Comparison of ENCODE assay signal across 9 mouse cellular contexts in the genomic region with DNA sequence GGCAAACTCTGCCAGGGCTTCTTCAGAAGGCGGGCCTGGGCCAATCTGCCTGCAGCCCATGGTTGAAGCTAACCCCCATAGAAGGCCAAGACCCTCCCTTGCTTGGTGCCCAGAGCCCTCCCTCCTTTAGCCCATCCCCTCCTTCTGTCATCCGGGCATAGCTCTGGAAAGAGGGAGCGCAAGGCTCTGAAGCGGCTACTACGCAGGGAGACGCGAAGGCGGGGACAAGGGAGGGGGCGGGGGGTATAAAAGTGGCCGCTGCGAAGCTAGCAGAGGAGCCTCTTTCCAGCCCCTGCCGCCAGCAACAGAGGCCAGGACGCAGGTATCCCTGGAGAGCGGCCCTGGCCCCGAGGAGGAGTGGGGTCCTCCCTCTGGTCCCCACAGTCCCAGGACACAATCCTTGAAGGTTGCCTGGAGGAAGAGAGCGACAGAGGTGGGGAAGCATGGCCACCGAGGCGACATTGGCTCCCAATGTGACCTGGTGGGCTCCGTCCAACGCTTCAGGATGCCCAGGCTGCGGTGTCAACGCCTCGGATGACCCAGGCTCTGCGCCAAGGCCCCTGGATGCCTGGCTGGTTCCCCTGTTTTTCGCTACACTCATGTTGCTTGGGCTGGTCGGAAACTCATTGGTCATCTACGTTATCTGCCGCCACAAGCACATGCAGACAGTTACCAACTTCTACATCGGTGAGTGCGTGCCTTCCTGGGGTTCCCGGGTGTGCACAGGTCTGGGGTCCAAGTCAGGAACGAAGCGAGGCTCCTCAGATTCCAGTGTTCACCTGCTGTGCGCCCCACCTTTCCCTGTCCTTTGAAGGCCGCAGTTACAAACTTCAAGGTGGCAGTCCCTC. TPM values are rescaled to one million over a fixed set of nuclear protein-coding genes. Genes with fewer than 3 reads are reported as not detected.
DNase-seq lines count a peak whose midpoint lies in the region; ATAC-seq lines count a peak whose summit lies in the region.
"Had no signal": no experiment of that assay in that cellular context is flagged by ENCODE, and none has a peak within 500 bp of the region (broad histone marks: within the 10 kb centered on the region; RNA-seq: fewer than 3 reads in every experiment).

No protein-coding gene starts in this region.

- 0 out of 2 replicates have a peak overlapping the region, but pooled peaks have one; percentile 5 for H3K9ac ChIP-seq in kidney, embryonic 15.5 days
- H3K9ac ChIP-seq in embryonic facial prominence, embryonic 11.5 days (replicated peaks; ENCODE audit: low read length), result no peak overlapping the region; the same call in 1 of the 2 replicates
- peak overlapping the region; percentile 50 for H3K9ac ChIP-seq in limb, embryonic 13.5 days
- no peak overlapping the region for H3K9ac ChIP-seq in neural tube, embryonic 15.5 days (replicated peaks)

- peak overlapping the region; percentile 54 for H3K4me2 ChIP-seq in kidney, embryonic 15.5 days
- H3K4me2 ChIP-seq in embryonic facial prominence, embryonic 11.5 days (ENCODE audit: low read depth, low read length), result no peak overlapping the region
- peak overlapping the region; percentile 99 for H3K4me2 ChIP-seq in limb, embryonic 13.5 days (replicated peaks)
- peak overlapping the region; percentile 19 for H3K4me2 ChIP-seq in neural tube, embryonic 15.5 days

- H3K27ac ChIP-seq in kidney, embryonic 15.5 days, result no peak overlapping the region
- H3K27ac ChIP-seq in embryonic facial prominence, embryonic 11.5 days (replicated peaks; ENCODE audit: low read depth, low read length), result no peak overlapping the region
- no peak overlapping the region for H3K27ac ChIP-seq in limb, embryonic 13.5 days
- no peak overlapping the region for H3K27ac ChIP-seq in neural tube, embryonic 15.5 days (replicated peaks)

- WGBS in kidney, embryonic 15.5 days, result 7% methylated on average over 35 of the region's 35 CpGs
- 7% methylated on average over 35 of the region's 35 CpGs for WGBS in embryonic facial prominence, embryonic 11.5 days
- WGBS in limb, embryonic 13.5 days, result 4% methylated on average over 35 of the region's 35 CpGs
- 5% methylated on average over 33 of the region's 35 CpGs for WGBS in neural tube, embryonic 15.5 days

- H3K4me1 ChIP-seq in kidney, embryonic 15.5 days, result peaks cover 75% of the 10 kb centered on the region
- H3K4me1 ChIP-seq in embryonic facial prominence, embryonic 11.5 days (ENCODE audit: control insufficient read depth, insufficient read depth, low read length), result peaks cover 8% of the 10 kb centered on the region; the same call in 1 of the 2 replicates
- H3K4me1 ChIP-seq in limb, embryonic 13.5 days, result peaks cover 64% of the 10 kb centered on the region
- peaks cover 67% of the 10 kb centered on the region for H3K4me1 ChIP-seq in neural tube, embryonic 15.5 days

- H3K9me3 ChIP-seq in kidney, embryonic 15.5 days (replicated peaks), result no peaks in the 10 kb centered on the region
- no peaks in the 10 kb centered on the region for H3K9me3 ChIP-seq in embryonic facial prominence, embryonic 11.5 days (replicated peaks; ENCODE audit: control insufficient read depth, low read length)
- H3K9me3 ChIP-seq in limb, embryonic 13.5 days, result peaks cover 4% of the 10 kb centered on the region; the same call in 1 of the 2 replicates
- H3K9me3 ChIP-seq in neural tube, embryonic 15.5 days (replicated peaks), result no peaks in the 10 kb centered on the region

- no peak for ATAC-seq in kidney, embryonic 15.5 days (replicated peaks; ENCODE audit: low FRiP score)
- ATAC-seq in embryonic facial prominence, embryonic 11.5 days (replicated peaks; ENCODE audit: insufficient number of reproducible peaks, low FRiP score, low TSS enrichment, low read depth), result no peak
- ATAC-seq in limb, embryonic 13.5 days (ENCODE audit: low FRiP score, low read depth), result no peak
- no peak for ATAC-seq in neural tube, embryonic 15.5 days (ENCODE audit: low FRiP score)
- no peak for ATAC-seq in frontal cortex, adult (ENCODE audit: low TSS enrichment)

- no peak for DNase-seq in kidney, adult 11 months
- DNase-seq in embryonic facial prominence, embryonic 11.5 days (ENCODE audit: low spot score), result no peak
- no peak for DNase-seq in thymus, postnatal 10 days (ENCODE audit: low spot score in 2 of 2)
- no peak for DNase-seq in layer of hippocampus, adult 8-10 months (ENCODE audit: low spot score in 2 of 2)

- H3K27me3 ChIP-seq in kidney, embryonic 15.5 days, result peaks cover 63% of the 10 kb centered on the region
- peaks cover 61% of the 10 kb centered on the region for H3K27me3 ChIP-seq in embryonic facial prominence, embryonic 11.5 days (ENCODE audit: control insufficient read depth, insufficient read depth, low read length)
- H3K27me3 ChIP-seq in limb, embryonic 13.5 days, result peaks cover 63% of the 10 kb centered on the region
- peaks cover 60% of the 10 kb centered on the region for H3K27me3 ChIP-seq in neural tube, embryonic 15.5 days (replicated peaks)

- no peaks in the 10 kb centered on the region for H3K36me3 ChIP-seq in kidney, embryonic 15.5 days
- H3K36me3 ChIP-seq in embryonic facial prominence, embryonic 11.5 days (replicated peaks; ENCODE audit: control insufficient read depth, insufficient read depth, low read depth, low read length), result no peaks in the 10 kb centered on the region
- H3K36me3 ChIP-seq in limb, embryonic 13.5 days, result peaks cover under 1% of the 10 kb centered on the region
- no peaks in the 10 kb centered on the region for H3K36me3 ChIP-seq in neural tube, embryonic 15.5 days

- H3K4me3 ChIP-seq in kidney, embryonic 15.5 days (replicated peaks), result peak overlapping the region; percentile 27
- H3K4me3 ChIP-seq in embryonic facial prominence, embryonic 11.5 days (ENCODE audit: low read depth, low read length), result peak overlapping the region; percentile 4; the same call in 1 of the 2 replicates
- peak overlapping the region; percentile 76 for H3K4me3 ChIP-seq in limb, embryonic 13.5 days
- peak overlapping the region; percentile 82; the same call in 1 of the 2 replicates for H3K4me3 ChIP-seq in neural tube, embryonic 15.5 days (replicated peaks)

RNA-seq across cellular contexts. Expression of gene Kiss1r, which starts 1.7 kb away (rescaled TPM):
- 0.71 and 1.2 TPM in 2 replicates for polyA plus RNA-seq in kidney, embryonic 15.5 days (2015; fragmentation: Nextera tagmentation; extraction: Ambion mirVana)
- 0.48 and 0.75 TPM in 2 replicates for polyA plus RNA-seq in embryonic facial prominence, embryonic 11.5 days (2014; fragmentation: Nextera tagmentation; extraction: Ambion mirVana)
- polyA plus RNA-seq in limb, embryonic 13.5 days (2015; fragmentation: Nextera tagmentation; extraction: Ambion mirVana), result 0.94 and 1.0 TPM in 2 replicates
- polyA plus RNA-seq in neural tube, embryonic 15.5 days (2015; fragmentation: Nextera tagmentation; extraction: Ambion mirVana), result 1.8 and 2.8 TPM in 2 replicates
- total RNA-seq in layer of hippocampus, adult 8-10 months (2022), result 1 to 10 TPM; 6.3 to 8.3 (median 7.6) TPM

RNA-seq across cellular contexts. Expression of gene R3hdm4, which starts 2.6 kb away (rescaled TPM):
- 142 and 155 TPM in 2 replicates for polyA plus RNA-seq in kidney, embryonic 15.5 days (2015; fragmentation: Nextera tagmentation; extraction: Ambion mirVana)
- polyA plus RNA-seq in embryonic facial prominence, embryonic 11.5 days (2014; fragmentation: Nextera tagmentation; extraction: Ambion mirVana), result 116 and 122 TPM in 2 replicates
- polyA plus RNA-seq in limb, embryonic 13.5 days (2015; fragmentation: Nextera tagmentation; extraction: Ambion mirVana), result 186 and 188 TPM in 2 replicates
- polyA plus RNA-seq in neural tube, embryonic 15.5 days (2015; fragmentation: Nextera tagmentation; extraction: Ambion mirVana), result 264 and 288 TPM in 2 replicates
- 100 to 1,000 TPM; 340 to 392 (median 347) TPM for total RNA-seq in layer of hippocampus, adult 8-10 months (2022)

RNA-seq across cellular contexts. Expression of gene Gm26602, which starts 7.8 kb away (rescaled TPM):
- polyA plus RNA-seq in kidney, embryonic 15.5 days (2015; fragmentation: Nextera tagmentation; extraction: Ambion mirVana), result 0.96 and 14.1 TPM in 2 replicates
- 4.3 and 11.5 TPM in 2 replicates for polyA plus RNA-seq in embryonic facial prominence, embryonic 11.5 days (2014; fragmentation: Nextera tagmentation; extraction: Ambion mirVana)
- polyA plus RNA-seq in limb, embryonic 13.5 days (2015; fragmentation: Nextera tagmentation; extraction: Ambion mirVana), result 20.3 TPM in 1 of 2 replicates, not detected in the other
- 22.7 and 23.6 TPM in 2 replicates for polyA plus RNA-seq in neural tube, embryonic 15.5 days (2015; fragmentation: Nextera tagmentation; extraction: Ambion mirVana)
- not detected for total RNA-seq in layer of hippocampus, adult 8-10 months (2022)
- total RNA-seq: hematopoietic stem cell, adult 5-6 weeks had no signal

RNA-seq across cellular contexts. Expression of gene Arid3a, which starts 8.4 kb away (rescaled TPM):
- 7.3 and 7.4 TPM in 2 replicates for polyA plus RNA-seq in kidney, embryonic 15.5 days (2015; fragmentation: Nextera tagmentation; extraction: Ambion mirVana)
- 5.0 and 5.2 TPM in 2 replicates for polyA plus RNA-seq in embryonic facial prominence, embryonic 11.5 days (2014; fragmentation: Nextera tagmentation; extraction: Ambion mirVana)
- polyA plus RNA-seq in limb, embryonic 13.5 days (2015; fragmentation: Nextera tagmentation; extraction: Ambion mirVana), result 5.5 and 6.2 TPM in 2 replicates
- 2.4 and 5.1 TPM in 2 replicates for polyA plus RNA-seq in neural tube, embryonic 15.5 days (2015; fragmentation: Nextera tagmentation; extraction: Ambion mirVana)
- total RNA-seq in layer of hippocampus, adult 8-10 months (2022), result 10 to 100 TPM in 1 of 4 experiments, 1 to 10 TPM in 3; 6.6 to 11.8 (median 7.5) TPM

RNA-seq across cellular contexts. Expression of gene Med16, which starts 9.7 kb away (rescaled TPM):
- polyA plus RNA-seq in kidney, embryonic 15.5 days (2015; fragmentation: Nextera tagmentation; extraction: Ambion mirVana), result 59.6 and 70.7 TPM in 2 replicates
- polyA plus RNA-seq in embryonic facial prominence, embryonic 11.5 days (2014; fragmentation: Nextera tagmentation; extraction: Ambion mirVana), result 36.5 and 36.9 TPM in 2 replicates
- polyA plus RNA-seq in limb, embryonic 13.5 days (2015; fragmentation: Nextera tagmentation; extraction: Ambion mirVana), result 44.9 and 46.8 TPM in 2 replicates
- polyA plus RNA-seq in neural tube, embryonic 15.5 days (2015; fragmentation: Nextera tagmentation; extraction: Ambion mirVana), result 44.9 and 46.7 TPM in 2 replicates
- total RNA-seq in layer of hippocampus, adult 8-10 months (2022), result 10 to 100 TPM; 50.4 to 61.2 (median 57.1) TPM

Comparison
In these comparisons a context has a peak if more than half of its experiments do, and no peak if none do; other contexts are left out.
1. H3K4me3 ChIP-seq: peak in every context shown above with its lines; median percentile 82 in neural tube, embryonic 15.5 days; 76 in limb, embryonic 13.5 days; 27 in kidney, embryonic 15.5 days; 4 in embryonic facial prominence, embryonic 11.5 days.
2. H3K9ac ChIP-seq: peak in kidney, embryonic 15.5 days (single experiment) and limb, embryonic 13.5 days (single experiment); none in embryonic facial prominence, embryonic 11.5 days (single experiment) and neural tube, embryonic 15.5 days (single experiment).